Mouse (Mus musculus) forebrain, postnatal 0 days (tissue): Measurements from ENCODE around the gene BC017158. TPM values are rescaled to one million over a fixed set of nuclear protein-coding genes. Genes with fewer than 3 reads are reported as not detected.

ENCODE experiments used
- ATAC-seq: fragments of 200-750 bp; cut with Nextera tagmentation; 2 replicates; pipeline ENCODE4 v1.8.0; 2017; ENCODE audit warnings: mild to moderate bottlenecking, moderate library complexity
- DNase-seq: peaks from one replicate; pipeline ENCODE4 v3.0.0-alpha.2; 2015
- H3K27ac ChIP-seq: fragments of 300-500 bp; sonication (generic); 2 replicates; pipeline ENCODE4 v1.5.1; 2014; ENCODE audit warnings: low read depth, mild to moderate bottlenecking, antibody characterized with exemption, low read length, moderate library complexity, mixed read lengths
- H3K27me3 ChIP-seq: fragments of 300-500 bp; sonication (generic); 2 replicates; pipeline ENCODE4 v1.6.1; 2014; ENCODE audit warnings: mild to moderate bottlenecking, low read length, mixed read lengths; ENCODE audit not compliant: insufficient read depth
- H3K36me3 ChIP-seq: fragments of 300-500 bp; sonication (generic); 2 replicates; pipeline ENCODE4 v1.6.1; 2014; ENCODE audit warnings: mild to moderate bottlenecking, moderate library complexity; ENCODE audit not compliant: insufficient read depth
- H3K4me1 ChIP-seq: fragments of 300-500 bp; sonication (generic); 2 replicates; pipeline ENCODE4 v1.6.1; 2014; ENCODE audit warnings: antibody characterized with exemption; ENCODE audit not compliant: insufficient read depth
- H3K4me2 ChIP-seq: fragments of 300-500 bp; sonication (generic); 2 replicates; pipeline ENCODE4 v1.6.1; 2014; ENCODE audit warnings: low read depth, mild to moderate bottlenecking, moderate library complexity
- H3K4me3 ChIP-seq: fragments of 300-500 bp; sonication (generic); 2 replicates; pipeline ENCODE4 v1.5.1; 2014; ENCODE audit warnings: low read depth, low read length, mixed read lengths
- H3K9ac ChIP-seq: fragments of 300-500 bp; sonication (generic); 2 replicates; pipeline ENCODE4 v1.6.1; 2014; ENCODE audit warnings: mild to moderate bottlenecking
- H3K9me3 ChIP-seq: fragments of 300-500 bp; sonication (generic); 2 replicates; pipeline ENCODE4 v1.6.1; 2016; ENCODE audit warnings: low read length
- CTCF ChIP-seq: sonication (generic); IDR thresholded peaks from 2 replicates; pipeline ENCODE4 v1.5.1; 2016; ENCODE audit warnings: antibody characterized with exemption, control low read depth, low read depth
- WGBS: fragments of 180-500 bp; shearing (Covaris S2); extraction: QIAGEN DNeasy Blood & Tissue Kit; methylation state at CpG from one replicate; pipeline ENCODE4 v1.1.7; 2014; 5-methylcytosine and 5-hydroxymethylcytosine counted together
- polyA plus RNA-seq: library from polyadenylated mRNA; unstranded; fragments of >200 nt; fragmentation: Nextera tagmentation; extraction: Ambion mirVana; gene quantifications from 2 replicates; pipeline ENCODE4 v1.2.1, GENCODE M21; 2015
- total RNA-seq: library from RNA; depleted of rRNA; stranded (reverse); fragments of >200 nt; gene quantifications from 2 replicates; pipeline ENCODE4 v1.2.3, GENCODE M21; 2014

The BC017158 gene
- total and polyA plus RNA-seq, 2 experiments from 2014 or later, result 14.4 to 18.5 TPM

DNA sequence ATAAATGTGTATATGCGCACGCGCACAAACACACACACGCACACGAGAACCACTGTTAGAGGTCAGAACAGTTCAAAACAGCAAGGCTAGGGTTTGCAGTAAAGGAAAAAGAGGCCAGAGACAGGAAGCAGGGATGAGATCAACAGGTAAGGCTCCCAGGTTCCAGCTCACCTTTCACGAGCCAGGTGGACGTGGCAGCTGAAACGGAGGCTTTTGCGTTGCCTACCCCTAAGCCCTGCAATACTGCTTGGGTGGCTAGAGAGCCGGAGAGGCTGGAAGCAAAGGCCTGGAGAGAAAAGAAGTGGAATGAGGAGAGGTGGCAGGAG is 716 bp downstream of the BC017158 start:
- peaks cover 11% of the 10 kb centered on the region for H3K4me1 ChIP-seq
- H3K9ac ChIP-seq, result peak overlapping the region; percentile 74
- H3K36me3 ChIP-seq, result 0 out of 2 replicates have a peak, but pooled peaks cover 3% of the 10 kb centered on the region
- WGBS, result 36% methylated on average over 10 of the region's 10 CpGs
- H3K4me3 ChIP-seq, result peak overlapping the region; percentile 77
- peak overlapping the region; percentile 68 for H3K4me2 ChIP-seq
- TF ChIP-seq CTCF, result no peak
- H3K27ac ChIP-seq, result no peak overlapping the region
- no peaks in the 10 kb centered on the region for H3K27me3 ChIP-seq
- DNase-seq (no peak), ATAC-seq (no peak)
- H3K9me3 ChIP-seq, result no peaks in the 10 kb centered on the region

DNA sequence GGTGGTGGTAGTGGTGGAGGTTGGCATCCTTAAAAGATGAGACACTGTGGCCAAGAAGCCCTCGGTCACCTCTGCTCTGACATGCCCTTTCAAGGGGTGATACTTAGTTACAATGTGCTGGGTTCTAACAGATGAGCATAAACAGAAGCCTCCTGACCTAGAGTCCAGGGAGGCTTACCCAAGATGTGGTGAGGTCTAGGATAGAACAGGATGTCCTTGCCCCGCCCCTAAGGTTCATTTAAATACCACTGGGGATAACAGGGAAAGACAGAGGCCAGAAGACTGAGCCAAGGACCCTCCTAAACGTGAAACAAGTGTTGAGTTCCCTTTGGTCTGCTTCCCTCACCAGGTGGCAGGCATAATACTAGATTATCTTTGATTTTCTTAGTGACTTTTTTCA is 1.5 kb downstream of the BC017158 start:
- no peaks in the 10 kb centered on the region for H3K9me3 ChIP-seq
- no peak for ATAC-seq
- H3K9ac ChIP-seq, result no peak overlapping the region

GRCm38 (mm10) chr7:128294785-128295184 is 3.2 kb downstream of the BC017158 start:
- no peak overlapping the region for H3K9ac ChIP-seq
- no peak for TF ChIP-seq CTCF
- no peaks in the 10 kb centered on the region for H3K9me3 ChIP-seq
- 0 out of 2 replicates have a peak, but pooled peaks cover 3% of the 10 kb centered on the region for H3K36me3 ChIP-seq
- H3K4me3 ChIP-seq, result no peak overlapping the region
- H3K27ac ChIP-seq, result no peak overlapping the region
- DNase-seq, result no peak
- H3K4me2 ChIP-seq, result no peak overlapping the region
- 93% methylated on average over 10 of the region's 10 CpGs for WGBS
- no peaks in the 10 kb centered on the region for H3K27me3 ChIP-seq
- no peak for ATAC-seq
- H3K4me1 ChIP-seq, result peaks cover 11% of the 10 kb centered on the region

More for the DNA sequence above, 1.5 kb downstream of the BC017158 start:
- no peaks in the 10 kb centered on the region for H3K27me3 ChIP-seq
- H3K4me2 ChIP-seq, result no peak overlapping the region
- DNase-seq, result no peak
- H3K27ac ChIP-seq, result no peak overlapping the region
- peaks cover 11% of the 10 kb centered on the region for H3K4me1 ChIP-seq
- H3K4me3 ChIP-seq, result no peak overlapping the region
- 68% methylated on average over 3 of the region's 3 CpGs for WGBS
- TF ChIP-seq CTCF, result no peak
- H3K36me3 ChIP-seq, result 0 out of 2 replicates have a peak, but pooled peaks cover 3% of the 10 kb centered on the region

- Histone ChIP-seq H3K27ac (no peak overlapping the region), H3K9ac (no peak overlapping the region), H3K4me2 (no peak overlapping the region), H3K27me3 (no peaks in the 10 kb centered on the region), H3K36me3 (peaks cover 13% of the 10 kb centered on the region), H3K9me3 (no peaks in the 10 kb centered on the region), H3K4me1 (no peaks in the 10 kb centered on the region), H3K4me3 (no peak overlapping the region)
- no peak for ATAC-seq
- DNase-seq, result no peak
- peak; percentile 20; the same call in 1 of the 2 replicates for TF ChIP-seq CTCF
- 29% methylated on average over 9 of the region's 9 CpGs for WGBS
These were observed 8.9 kb downstream of the BC017158 start for GRCm38 (mm10) chr7:128288923-128289544.

DNA sequence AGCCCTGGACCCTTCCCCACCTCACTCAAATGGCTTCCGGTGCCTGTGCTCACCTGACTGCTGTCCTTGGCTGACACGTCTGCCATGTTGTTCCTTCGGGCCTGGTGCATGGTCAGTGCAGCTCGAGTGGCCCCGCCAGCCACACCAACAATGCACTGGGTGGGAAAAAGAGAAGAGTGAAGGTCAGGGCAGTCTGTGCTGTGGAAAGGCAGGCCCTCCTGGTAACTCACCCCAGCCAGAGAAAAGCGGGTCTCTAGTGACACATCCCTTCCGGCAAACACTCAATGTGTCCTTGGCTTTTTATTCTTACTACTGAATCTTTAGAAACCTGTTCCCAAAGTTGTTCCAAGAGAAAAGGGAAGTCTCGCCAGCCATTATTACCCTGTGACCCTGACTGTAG is 12.9 kb downstream of the BC017158 start:
- no peak overlapping the region for H3K9ac ChIP-seq
- no peak for DNase-seq
- H3K27ac ChIP-seq, result no peak overlapping the region
- WGBS, result 90% methylated on average over 8 of the region's 8 CpGs
- H3K4me1 ChIP-seq, result no peaks in the 10 kb centered on the region
- ATAC-seq, result no peak
- H3K9me3 ChIP-seq, result no peaks in the 10 kb centered on the region
- TF ChIP-seq CTCF, result no peak
- H3K36me3 ChIP-seq, result peaks cover 20% of the 10 kb centered on the region
- no peak overlapping the region for H3K4me3 ChIP-seq
- H3K27me3 ChIP-seq, result no peaks in the 10 kb centered on the region
- H3K4me2 ChIP-seq, result no peak overlapping the region

DNA sequence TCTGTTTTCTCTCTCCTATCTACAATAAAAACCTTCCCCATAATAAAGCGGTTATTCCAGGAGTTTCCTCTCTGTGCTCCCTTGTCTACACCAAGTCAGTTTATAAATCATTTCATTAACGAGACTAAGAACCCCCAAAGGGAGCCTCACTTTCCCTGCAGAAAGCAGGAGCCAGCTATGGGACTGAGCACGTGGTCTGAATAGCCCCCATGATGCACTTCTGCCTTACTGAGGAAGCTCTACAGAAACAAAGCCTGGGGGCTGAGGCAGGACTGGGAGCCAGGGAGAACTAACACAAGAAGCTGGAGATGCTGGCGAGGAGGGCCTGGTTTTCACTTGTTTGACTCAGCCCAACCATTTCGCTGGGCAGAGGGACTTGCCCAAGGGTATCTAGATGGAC is 13.9 kb downstream of the BC017158 start:
- no peak overlapping the region for H3K4me3 ChIP-seq
- no peaks in the 10 kb centered on the region for H3K27me3 ChIP-seq
- DNase-seq (no peak), ATAC-seq (no peak)
- peaks cover 21% of the 10 kb centered on the region for H3K36me3 ChIP-seq
- TF ChIP-seq CTCF, result no peak
- H3K9ac ChIP-seq, result no peak overlapping the region
- 52% methylated on average over 5 of the region's 5 CpGs for WGBS
- no peak overlapping the region for H3K27ac ChIP-seq
- H3K4me2 ChIP-seq, result no peak overlapping the region
- no peaks in the 10 kb centered on the region for H3K9me3 ChIP-seq
- H3K4me1 ChIP-seq, result no peaks in the 10 kb centered on the region

DNA sequence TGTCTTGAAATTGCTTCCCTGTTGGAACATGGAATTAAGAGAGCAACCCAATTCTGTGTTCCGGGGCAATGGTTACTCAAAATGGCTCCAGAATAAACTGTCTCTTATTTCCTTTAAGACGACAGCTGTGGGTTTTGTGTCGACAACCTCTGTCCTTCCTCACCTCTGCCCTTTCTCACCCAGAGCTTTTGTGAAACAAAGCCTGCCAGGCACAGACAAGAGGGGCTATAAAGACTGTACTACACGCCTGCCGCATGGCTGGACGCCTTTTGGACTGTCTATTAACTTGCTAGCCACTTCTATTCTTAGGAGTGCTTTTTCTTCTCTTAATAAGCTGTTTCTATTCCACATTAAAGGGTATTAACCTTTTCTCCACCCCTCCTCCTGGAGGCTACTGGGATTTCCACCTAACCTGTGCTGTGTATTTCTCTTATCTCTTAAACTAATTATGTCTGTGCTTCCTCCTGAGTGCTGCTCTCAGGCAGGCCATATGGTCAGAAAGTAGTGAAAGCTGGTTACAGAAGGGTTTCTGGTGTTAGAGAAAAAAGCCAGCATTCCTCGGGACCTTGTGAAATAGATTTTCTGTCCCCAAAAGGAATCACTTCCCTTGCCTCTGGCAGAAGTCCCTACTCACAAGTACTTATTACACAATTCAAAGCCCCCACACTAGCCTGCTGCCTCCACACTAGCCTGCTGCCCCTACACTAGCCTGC is 15.3 kb downstream of the BC017158 start:
- no peaks in the 10 kb centered on the region for H3K27me3 ChIP-seq
- no peak overlapping the region for H3K4me3 ChIP-seq
- H3K4me1 ChIP-seq, result no peaks in the 10 kb centered on the region
- 17% methylated on average over 7 of the region's 7 CpGs for WGBS
- DNase-seq, result no peak
- no peak overlapping the region for H3K27ac ChIP-seq
- no peak overlapping the region for H3K4me2 ChIP-seq
- H3K36me3 ChIP-seq, result peaks cover 20% of the 10 kb centered on the region
- no peak overlapping the region for H3K9ac ChIP-seq
- TF ChIP-seq CTCF, result no peak
- no peaks in the 10 kb centered on the region for H3K9me3 ChIP-seq
- ATAC-seq, result no peak
